Mouse (Mus musculus) monocyte, adult 2 months (primary cell): ENCODE data around the gene Eef2kmt.
"Not testable (repeated sequence)": the region's sequence is repeated elsewhere in the genome, so short reads cannot be mapped to it uniquely, and the experiment has no call there.

Source experiments
- DNase-seq, 2 experiments: peaks; one replicate each; pipeline ENCODE4 v3.0.0; 2022; ENCODE audit warnings: low spot score in 2 of 2, low read depth in 1 of 2

Eef2kmt gene

GRCm38 (mm10) chr16:5255779-5256496, at the start of gene Eef2kmt:
Gene Eef2kmt (minus strand): TSS chr16:5255983.
- DNase-seq: peak; percentile 96 to 99

GRCm38 (mm10) chr16:5295238-5295637, 39.5 kb upstream of the Eef2kmt start:
- no peak for DNase-seq

- DNase-seq: no peak
These were observed 29.6 kb upstream of the Eef2kmt start for GRCm38 (mm10) chr16:5285376-5285775.

- no peak for DNase-seq
These were observed 26.9 kb upstream of the Eef2kmt start for GRCm38 (mm10) chr16:5282686-5283085.

- DNase-seq: no peak
These were observed 23.9 kb upstream of the Eef2kmt start for GRCm38 (mm10) chr16:5279571-5280222.

- no peak for DNase-seq
These were observed 16.6 kb upstream of the Eef2kmt start for GRCm38 (mm10) chr16:5272371-5272770.

- no peak for DNase-seq
These were observed 15.7 kb upstream of the Eef2kmt start for GRCm38 (mm10) chr16:5271411-5272035.

GRCm38 (mm10) chr16:5263926-5264325, 8.1 kb upstream of the Eef2kmt start:
- DNase-seq: no peak

- DNase-seq: no peak
These were observed 7.4 kb upstream of the Eef2kmt start for GRCm38 (mm10) chr16:5263156-5263555.

GRCm38 (mm10) chr16:5255081-5255740, 572 bp downstream of the Eef2kmt start:
- no peak for DNase-seq

GRCm38 (mm10) chr16:5254346-5255025, 1.3 kb downstream of the Eef2kmt start:
- peak; percentile 70 to 71 for DNase-seq

- DNase-seq: no peak
These were observed 3.5 kb downstream of the Eef2kmt start for GRCm38 (mm10) chr16:5252260-5252659.

- no peak for DNase-seq
These were observed 4.9 kb downstream of the Eef2kmt start for GRCm38 (mm10) chr16:5250891-5251290.

- DNase-seq: peak in 1 of 2 experiments; percentile 32
These were observed 11.4 kb downstream of the Eef2kmt start for GRCm38 (mm10) chr16:5244411-5244810.

- DNase-seq: no peak
These were observed 12.9 kb downstream of the Eef2kmt start for GRCm38 (mm10) chr16:5242882-5243281.

- DNase-seq: no peak
These were observed 13.4 kb downstream of the Eef2kmt start for GRCm38 (mm10) chr16:5242355-5242754.

- DNase-seq: peak; percentile 77 to 85
These were observed 22.1 kb downstream of the Eef2kmt start, which contains the start of gene Alg1 for GRCm38 (mm10) chr16:5233418-5234313. Gene Alg1 (plus strand): TSS chr16:5233621.

- no peak for DNase-seq
These were observed 22.8 kb downstream of the Eef2kmt start for GRCm38 (mm10) chr16:5232982-5233381.

- not testable (repeated sequence) for DNase-seq
These were observed 27.7 kb downstream of the Eef2kmt start for GRCm38 (mm10) chr16:5228103-5228502.

GRCm38 (mm10) chr16:5227501-5227900, 28.3 kb downstream of the Eef2kmt start:
- DNase-seq: not testable (repeated sequence)
